Mouse (Mus musculus) thymus, postnatal 10 days (tissue): ENCODE measurements around the gene Hs2st1.
A peak's percentile ranks its signal among the peaks of the same experiment; 100 is the strongest.

ENCODE experiments used
- DNase-seq, 2 experiments: peaks; one replicate each; pipeline ENCODE4 v3.0.0; 2021; ENCODE audit warnings: low spot score in 2 of 2

The Hs2st1 gene

DNA sequence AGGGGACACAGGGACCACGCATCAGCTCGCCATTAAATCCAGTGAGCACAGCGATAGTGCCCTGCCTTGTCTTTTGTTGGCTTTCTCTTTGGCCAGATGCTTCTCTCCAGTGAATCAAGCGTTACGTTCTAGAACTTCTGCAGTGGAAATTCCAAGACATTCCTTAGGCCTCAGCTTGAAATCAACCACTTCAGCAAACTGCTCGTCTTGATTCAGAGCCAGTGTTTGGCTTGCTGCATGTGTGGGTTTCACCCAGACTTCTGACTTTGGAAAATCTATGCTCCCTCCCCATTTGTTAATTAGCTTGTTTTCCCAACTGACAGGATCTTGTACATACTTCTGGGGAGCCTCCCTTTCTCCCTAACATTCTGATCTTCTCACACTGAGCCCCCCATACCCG lies 16.8 kb upstream of the Hs2st1 start:
- no peak for DNase-seq

DNA sequence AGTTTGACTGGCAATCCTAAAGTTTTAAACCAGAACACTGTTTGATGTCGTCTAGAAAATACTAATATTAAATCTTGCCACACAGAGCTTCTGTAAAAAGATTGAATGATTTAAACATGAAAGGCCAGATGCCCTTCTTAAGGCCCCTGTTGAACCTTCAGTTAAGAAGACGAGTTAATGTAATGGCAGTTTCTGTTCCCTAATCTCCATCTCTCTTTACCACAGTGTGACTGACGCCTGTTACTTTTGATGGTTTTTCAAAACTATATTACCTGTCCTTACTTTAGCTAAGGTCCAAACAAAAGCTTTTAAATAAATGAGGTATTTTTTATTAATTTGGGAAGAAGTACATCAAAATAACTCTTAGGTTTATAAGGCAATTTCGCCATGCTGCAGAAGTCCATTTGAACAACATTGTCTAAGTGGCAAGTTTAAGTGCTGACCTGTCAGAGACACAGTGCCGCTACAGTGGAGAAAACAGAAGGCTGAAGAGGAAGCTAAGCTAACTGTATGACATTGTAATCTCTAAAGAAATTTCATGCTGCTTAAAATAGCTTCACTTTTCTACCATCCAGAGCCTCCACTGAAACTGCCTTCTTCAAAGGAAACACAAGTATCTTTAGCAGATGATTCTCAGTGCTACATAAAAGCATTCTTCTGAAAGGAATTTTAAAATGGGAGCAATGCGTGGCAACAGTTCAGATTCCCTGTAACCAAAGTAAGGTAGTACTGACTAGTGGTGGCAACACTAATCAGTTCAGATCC lies 15.0 kb upstream of the Hs2st1 start:
- no peak for DNase-seq

DNA sequence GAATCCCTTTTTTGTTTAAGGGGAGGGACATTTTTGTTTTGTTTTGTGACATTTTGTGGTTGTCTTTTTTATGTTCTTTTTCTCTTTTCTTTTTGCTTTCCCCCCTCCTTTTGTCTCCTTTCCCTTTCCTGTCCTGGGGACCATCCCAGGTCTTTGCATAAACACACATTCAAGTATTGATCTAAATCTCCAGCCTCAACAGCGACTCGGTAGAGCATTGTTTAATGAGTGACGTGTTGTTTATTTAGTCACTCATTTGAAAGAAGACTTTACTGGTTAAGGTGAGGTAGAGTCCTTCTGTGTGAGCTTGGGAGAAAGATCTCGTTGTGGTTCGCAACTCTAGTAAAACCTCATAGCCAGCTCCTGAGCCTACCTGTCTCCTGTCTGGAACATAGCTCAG lies 13.8 kb upstream of the Hs2st1 start:
- no peak for DNase-seq

DNA sequence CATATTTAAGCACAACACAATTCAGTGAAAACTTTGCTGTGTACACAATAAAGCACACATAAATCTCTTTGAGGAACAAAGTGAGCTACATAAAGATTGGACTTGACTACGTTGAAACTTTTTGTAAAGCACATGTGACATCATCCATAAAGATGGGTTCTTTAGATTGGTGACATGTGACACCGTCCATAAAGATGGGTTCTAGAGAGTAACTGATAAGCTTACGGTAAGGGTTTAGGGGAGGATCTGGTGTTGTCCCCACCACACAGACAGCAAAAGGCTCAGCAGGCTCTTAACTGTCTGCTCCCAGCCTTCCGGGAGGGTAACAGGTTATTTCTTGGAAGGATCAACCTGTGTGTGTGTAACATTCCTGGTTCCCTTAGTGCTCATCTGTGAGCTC lies 12.3 kb upstream of the Hs2st1 start:
- DNase-seq, result no peak

DNA sequence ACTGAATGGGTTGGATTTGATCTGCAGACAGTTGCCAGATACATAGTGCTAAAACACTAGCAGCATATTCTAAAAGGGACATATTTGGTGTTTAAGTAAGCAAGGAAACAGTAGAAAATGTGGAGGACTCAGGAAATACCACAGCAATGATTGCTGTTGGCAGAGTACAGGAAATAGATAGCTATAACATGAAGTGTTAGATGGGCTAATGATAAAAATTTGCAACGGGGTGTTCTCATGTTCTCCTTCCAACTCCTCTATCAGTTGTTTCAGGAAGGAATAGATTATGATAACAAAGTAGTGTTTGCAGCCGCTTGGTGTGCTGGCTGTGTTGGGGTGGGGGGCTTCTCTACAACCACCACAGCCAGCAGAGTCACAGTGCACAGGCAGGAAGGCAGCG lies 11.9 kb upstream of the Hs2st1 start:
- DNase-seq, result no peak

DNA sequence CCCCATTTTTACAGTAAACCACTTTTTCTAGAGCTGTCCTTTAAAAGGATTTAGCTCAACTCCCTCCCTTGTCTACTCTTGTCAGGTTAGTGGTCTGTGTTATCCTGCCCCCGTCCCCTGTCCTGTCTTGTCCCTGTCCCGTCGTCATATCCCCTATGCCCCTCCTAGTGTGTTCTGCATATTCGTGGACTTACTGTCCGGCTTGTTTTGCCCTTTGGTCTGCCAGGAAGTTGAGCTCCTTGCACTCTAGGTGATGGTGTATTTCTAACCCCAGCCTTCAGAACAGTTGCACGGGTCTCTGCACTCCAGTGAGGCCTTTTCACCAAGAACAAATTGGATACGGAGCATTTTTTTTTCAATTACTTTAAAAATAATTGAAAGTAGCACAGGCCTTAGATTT lies 10.3 kb upstream of the Hs2st1 start:
- DNase-seq, result no peak

DNA sequence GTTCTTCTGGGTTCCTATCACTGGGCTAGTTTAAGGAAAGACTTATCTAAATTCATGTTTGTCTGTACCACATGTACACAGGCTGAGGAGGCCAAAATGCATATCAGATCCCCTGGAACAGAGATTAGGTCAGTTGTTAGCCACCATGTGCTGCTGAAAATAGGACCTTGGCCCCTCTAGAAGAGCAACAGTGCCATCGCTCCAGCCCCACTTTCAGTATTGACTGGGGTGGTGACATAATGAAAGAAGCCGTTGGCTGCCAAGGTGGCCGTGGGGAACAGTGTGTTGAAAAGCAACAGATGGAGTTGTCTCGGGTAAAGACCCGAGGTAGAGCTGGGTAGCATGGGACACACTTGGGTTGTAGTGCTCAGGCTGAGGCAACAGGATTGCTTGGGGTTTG lies 9.8 kb upstream of the Hs2st1 start:
- no peak for DNase-seq

DNA sequence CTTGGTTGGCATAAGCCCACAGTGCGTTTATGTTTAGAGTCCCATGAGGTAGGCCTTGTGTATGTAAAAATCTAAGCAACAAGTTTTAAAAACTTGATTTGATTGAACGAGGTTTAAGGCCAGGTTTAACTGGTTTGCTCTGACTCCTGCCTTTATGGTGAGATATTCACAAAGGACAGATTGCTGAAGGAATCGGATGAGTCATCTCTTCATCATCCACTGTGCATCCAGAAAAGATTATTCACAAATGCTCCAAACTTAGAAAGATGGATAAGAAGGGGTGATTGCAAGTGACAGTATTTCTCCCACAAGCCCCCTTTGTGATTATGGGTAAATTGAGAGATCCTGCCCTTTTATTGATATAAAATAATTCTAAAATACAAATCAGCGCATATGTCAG lies 8.9 kb upstream of the Hs2st1 start:
- DNase-seq, result no peak

DNA sequence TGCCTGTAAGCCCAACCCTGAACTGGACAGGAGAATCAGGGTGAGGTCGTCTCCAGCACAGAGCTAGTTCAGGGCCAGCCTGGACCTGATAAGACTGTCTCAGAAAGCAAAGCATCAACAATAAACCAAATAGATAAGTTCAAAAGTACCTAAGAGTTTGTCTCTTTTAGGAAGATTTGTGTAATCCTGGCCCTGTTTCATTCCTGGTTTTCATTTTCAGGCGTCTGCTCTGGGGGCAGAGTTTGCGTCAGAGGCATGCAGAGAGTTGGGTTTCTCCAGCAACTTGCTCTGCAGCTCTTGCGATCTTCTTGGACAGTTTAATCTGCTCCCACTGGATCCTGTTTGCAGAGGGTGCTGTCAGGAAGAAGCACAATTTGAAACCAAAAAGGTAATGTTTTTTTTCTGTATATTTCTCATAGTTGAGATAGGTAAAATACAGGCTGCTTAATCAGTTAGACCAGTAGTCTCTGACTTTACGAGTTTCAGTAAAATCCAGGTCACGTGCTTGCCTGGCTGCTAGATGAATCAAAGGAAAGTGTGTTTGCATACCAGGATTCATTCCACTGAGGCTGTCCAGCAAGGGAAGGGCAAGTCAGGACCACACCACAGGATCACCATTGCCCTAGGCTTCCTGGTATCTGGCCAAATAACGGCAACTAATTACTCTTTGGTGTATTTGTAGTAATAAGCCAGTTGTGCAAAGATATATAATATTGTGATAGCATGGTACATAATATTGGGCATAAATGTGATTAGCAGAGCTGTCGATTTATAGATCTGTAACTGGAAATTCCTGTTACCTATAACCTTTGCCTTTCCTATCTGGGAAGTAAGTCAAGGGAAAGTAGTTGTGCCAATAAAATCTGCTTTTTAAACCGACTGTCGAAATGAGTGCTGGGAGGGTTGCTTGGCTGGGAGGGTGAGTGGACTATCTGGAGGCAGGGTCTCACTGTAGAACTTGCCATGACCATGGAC lies 7.7 kb upstream of the Hs2st1 start:
- DNase-seq, result no peak

DNA sequence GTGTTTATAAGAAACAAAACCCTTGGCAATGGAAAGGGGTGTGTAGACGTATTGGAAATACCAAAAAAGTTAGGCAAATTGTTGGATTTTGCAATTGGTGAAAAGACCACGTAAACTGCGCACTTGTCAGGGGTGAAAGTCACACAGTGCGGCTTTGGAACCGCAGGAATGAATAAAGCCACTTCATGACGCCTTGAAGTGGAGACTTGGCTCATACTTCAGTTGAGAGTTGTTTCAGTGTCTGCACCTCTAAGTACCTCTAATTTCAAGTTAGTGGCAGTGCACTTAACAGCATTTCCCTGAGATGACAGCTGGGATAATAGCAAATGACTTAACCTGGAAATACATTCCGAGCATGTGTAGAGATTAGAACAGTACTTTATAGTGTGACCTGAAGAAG lies 4.3 kb upstream of the Hs2st1 start:
- no peak for DNase-seq

DNA sequence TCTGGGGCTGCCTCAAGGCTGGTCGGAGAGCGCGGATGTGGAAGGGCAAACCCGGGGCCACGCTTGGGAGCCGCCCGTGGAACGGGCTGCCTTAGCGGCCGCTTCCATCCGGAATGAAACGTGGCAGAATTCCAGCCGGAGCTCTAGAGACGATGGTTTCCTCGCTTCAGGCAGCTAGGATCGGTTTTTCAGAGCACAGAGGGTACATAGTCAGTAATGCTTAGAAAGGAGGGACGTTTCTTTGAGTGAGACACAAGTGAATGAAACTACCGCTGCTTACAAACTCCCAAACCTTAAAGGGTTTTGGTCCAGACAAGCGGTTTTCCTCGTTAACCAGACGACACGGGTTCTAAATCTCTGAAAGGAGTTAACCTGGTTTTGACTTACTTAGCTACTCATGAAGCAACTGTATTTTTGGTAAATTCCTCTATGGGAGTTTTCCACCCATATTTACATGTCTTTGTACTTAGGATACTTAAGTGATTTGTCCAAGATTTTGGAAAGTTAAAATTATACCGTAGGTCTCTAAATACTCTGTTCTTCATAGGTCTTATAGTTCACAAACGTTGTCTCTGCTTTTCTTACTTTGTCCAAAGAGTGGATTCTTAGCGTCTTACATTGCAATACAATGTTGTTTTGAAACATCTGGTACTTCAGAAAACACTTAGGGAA lies 971 bp upstream of the Hs2st1 start:
- DNase-seq, result no peak

DNA sequence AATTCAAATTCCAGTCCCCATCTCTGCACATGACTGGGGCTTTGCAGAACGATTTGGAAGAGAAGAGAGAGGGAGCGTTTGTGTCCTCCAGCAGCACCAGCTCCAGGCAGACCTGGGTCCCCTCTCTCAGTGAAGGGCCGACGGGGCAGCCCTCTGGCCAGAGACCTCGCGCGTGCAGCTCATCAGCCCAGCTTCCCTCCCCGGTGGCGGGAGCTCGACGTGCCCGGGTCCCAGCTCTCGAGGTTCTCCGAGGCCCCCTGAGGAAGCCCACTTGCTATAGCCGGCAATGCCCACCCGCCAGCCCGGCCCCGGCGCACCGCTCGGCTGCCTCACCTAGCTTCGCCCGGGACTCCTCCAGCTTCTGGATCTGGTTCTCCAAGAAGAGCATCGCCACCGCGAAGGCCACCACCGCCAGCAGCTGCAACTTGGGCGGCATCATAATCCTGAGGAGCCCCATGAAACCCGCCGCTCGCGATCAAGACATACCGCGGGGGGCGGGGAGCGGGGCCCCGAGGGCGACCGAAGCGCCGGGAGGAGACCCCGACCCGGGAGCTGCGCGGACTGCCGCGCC lies 495 bp downstream of the Hs2st1 start:
- peak in 1 of 2 experiments; percentile 56 for DNase-seq

DNA sequence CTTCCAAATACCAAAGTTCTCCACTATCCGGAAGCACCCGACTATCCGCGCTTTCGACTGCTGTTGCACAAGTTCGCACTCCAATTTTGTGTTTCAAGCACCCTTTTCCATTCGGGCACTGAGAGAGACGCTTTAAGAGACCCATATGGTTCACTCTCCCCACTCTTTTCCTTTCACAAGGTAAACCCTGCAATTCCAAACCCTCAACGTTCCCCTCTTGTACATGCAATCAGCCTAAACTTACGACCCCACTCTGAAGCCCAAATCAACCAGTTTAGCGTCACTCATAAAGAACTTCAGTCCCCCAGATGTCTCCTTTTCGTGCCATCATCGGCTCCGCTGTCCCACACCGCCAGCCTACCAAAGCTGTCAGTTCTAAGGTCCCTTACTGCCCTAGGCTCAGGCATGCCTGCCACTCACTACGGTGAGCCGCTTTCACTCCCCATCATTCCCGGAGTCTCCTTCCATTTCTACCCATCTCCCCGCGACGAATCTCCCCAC lies 1.1 kb downstream of the Hs2st1 start:
- DNase-seq, result no peak

DNA sequence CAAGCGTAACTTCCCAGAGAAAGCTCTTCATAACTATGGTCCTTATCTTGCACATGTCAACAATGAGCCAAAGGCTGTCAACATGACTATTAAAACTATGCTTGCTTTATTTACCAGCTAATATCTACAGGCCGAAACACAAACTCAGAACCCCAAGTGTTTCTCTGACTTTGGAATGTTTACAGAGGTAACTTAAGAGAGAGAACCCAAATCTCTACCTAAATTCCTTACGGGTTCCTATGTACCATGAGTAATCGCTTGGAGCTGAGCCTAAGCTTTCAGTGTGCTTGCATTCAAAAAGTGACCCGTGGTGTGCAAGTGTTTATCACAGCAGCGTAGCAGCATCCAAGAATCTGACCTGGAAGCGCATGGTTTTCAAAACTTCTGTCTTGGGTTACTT lies 4.8 kb downstream of the Hs2st1 start:
- DNase-seq, result no peak

DNA sequence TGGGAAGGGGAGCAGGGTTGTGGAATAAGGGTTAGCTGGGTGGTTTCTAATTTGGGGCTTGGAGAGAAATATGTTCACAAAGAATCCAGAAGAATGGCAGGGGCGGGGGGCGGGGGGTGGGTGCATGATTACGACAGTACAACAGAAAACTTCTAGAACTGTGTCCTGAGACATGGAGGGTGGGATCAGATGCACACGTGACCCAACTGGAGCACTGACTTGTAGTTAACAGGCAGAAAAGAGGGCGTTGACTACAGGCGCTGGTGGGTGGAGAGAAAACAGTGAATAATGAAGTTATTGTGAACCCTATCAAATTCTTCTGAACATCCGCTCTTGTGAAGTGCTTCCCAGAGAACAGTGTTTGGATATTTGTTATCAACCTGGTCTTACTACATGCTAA lies 6.1 kb downstream of the Hs2st1 start:
- DNase-seq, result no peak

DNA sequence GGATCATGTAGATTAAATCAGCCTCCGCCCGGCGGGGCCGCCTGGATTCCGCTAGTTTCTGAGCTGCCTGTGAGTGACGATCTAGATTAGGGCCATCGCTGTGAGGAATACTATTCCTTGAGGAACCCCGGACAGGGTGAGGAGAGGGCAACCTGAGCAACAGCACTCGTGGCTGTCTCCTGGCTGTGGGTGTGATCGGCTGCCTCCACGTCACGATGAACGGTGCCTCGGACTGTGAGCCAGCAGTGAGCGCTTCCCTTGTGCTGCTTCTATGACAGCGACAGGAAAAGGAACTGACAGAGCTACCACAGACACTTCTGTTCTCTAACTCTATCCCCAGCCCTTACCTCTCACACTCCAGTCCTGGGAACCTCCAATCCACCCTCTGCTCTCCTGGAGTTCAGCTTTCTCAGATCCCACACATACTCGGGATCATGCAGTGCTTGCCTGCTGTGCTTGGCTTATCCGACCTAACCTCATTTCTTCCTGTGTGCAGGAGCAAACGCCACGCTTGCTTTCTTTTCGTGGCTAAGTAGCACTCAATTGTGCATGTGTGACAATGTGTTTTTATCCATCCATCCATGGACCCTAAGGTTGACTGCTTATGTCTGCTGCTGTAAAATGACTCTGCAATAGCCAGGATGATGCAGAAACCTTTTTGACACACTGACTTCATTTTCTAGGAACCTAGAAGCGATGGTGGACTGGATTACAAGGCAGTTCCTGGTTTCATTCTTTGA lies 8.3 kb downstream of the Hs2st1 start:
- peak in 1 of 2 experiments; percentile 41 for DNase-seq

DNA sequence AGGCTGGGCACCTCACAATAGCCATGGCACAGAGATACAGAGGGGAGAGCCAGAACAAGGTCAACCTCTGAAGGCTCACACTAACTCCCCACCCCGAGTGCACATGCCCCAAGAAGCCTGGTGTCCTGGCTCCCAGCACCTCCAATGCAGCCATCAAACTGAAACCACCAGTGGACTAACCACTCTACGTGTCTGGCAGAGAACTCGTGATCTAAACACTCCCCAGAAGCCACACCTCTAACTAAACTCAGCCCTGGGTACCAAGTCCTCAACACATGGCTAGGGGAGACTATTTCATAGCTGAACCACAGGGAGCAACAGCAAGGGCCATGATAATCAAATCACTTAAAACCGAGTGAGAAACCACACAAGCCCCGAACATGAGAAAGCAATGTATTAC lies 11.7 kb downstream of the Hs2st1 start:
- DNase-seq, result no peak

DNA sequence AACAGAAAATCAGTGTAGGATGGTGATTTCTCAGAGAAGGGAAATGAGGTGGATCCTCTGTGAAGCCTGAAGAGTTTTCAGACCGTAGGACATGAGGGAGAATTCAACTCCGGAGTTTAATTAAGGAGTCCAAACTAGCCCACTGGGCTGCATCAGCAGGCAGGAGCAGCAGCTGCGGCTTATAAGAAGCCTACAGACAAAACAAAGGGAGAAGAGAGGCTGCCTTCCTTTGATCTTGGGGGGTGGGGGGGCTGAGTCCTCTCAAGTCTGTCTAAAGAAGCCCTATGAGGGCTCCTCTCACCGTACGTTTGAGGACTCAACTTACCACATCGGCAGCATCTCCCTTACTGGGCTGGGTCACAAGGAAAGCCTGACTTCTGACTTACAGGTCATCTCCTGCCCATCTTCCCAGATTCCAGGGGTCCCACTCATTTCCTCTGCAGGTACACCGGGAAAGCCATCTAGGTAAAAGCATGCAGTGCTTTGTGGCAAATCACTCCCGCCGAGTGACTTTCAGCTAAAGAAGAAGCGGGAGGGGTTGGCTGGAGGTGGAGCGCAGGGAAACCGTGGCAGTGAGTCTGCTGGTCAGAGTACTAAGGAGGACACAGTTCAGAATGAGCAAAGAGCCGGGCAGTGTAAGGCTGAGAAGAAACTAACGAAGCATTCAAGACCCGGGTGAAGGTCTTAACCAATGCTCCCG lies 13.2 kb downstream of the Hs2st1 start:
- DNase-seq, result no peak

DNA sequence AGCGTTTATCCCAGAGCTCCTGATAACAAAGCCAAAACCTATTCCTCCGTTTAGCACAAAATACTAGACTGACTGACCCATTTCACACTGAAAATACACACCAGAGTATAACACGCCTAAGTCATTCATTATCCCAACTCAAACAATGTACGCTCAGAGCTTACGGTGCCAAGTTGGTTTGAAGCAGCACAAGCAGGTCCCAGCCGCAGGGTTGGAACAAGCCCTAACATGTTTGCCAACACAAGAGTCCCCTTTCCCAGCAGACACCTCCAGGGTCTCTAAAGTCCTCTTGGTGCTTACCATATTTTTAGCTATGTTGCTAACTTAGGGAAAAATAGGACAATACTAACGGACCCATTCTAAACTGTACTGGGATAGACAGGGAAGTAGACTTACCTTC lies 14.8 kb downstream of the Hs2st1 start:
- DNase-seq, result no peak

DNA sequence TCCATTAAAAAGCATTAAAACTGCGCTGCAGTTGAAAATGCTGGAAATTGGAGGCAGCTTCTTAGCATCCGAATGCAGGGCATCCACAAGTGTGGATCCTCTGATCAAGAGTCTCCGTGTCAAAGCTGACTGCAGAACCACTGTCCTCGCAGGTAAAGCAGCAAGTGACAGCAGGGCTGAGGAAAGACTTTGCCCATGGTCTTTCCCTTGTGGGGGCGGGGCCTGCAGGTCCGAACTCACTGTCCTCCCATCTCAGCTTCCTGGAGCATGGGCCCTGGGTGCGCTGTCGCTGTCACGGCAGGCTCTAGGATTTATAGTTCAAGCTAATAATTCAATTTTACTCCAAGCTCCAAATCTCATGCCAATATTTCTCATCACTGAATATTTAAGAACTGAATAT lies 15.5 kb downstream of the Hs2st1 start:
- no peak for DNase-seq

DNA sequence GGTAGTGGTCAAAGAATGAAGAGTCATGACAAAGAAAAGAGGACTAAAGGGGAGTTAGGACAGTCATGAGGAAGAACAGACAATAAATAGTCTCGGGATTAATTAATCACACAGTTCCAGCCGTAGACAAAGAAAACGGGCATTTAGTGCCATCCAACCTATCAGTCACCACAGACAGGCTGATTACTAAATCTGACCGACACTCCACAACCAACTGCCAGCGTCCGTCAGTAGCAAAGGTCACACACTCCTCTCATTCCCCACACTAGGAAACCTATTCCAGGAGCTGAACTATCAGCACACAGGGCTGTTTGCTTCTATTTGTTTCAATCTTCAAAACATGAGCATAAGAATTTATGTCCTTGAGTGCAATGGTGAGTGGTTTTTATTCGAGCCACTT lies 16.0 kb downstream of the Hs2st1 start:
- DNase-seq, result no peak
